Mouse (Mus musculus): ENCODE data around the gene Gpr135. TPM values are rescaled to one million over a fixed set of nuclear protein-coding genes. Genes with fewer than 3 reads are reported as not detected.

Gpr135 gene
- polyA plus RNA-seq, 1 experiment from 2014 or later, result 0.95 TPM

- DNase-seq (ENCODE audit: low spot score), result no peak
- no peak overlapping the region for H3K27ac ChIP-seq (ENCODE audit: low read depth)
- no peak for ATAC-seq (replicated peaks; ENCODE audit: low FRiP score, low TSS enrichment, low read depth)
- no peaks in the 10 kb centered on the region for H3K9me3 ChIP-seq (ENCODE audit: control insufficient read depth, low read length)
- H3K4me2 ChIP-seq (ENCODE audit: low read length), result no peak overlapping the region
- whole genome bisulfite sequencing, result 21% methylated on average over 5 of the region's 5 CpGs
- no peak overlapping the region for H3K4me3 ChIP-seq (ENCODE audit: low read depth, low read length)
- H3K36me3 ChIP-seq (ENCODE audit: control insufficient read depth, insufficient read depth, low read length), result no peaks in the 10 kb centered on the region
- H3K9ac ChIP-seq (ENCODE audit: low read length), result no peak overlapping the region
- H3K27me3 ChIP-seq (replicated peaks; ENCODE audit: control insufficient read depth, insufficient read depth, low read length), result no peaks in the 10 kb centered on the region
- H3K4me1 ChIP-seq (replicated peaks; ENCODE audit: control insufficient read depth, insufficient read depth, low read length), result 0 out of 2 replicates have a peak, but pooled peaks cover 3% of the 10 kb centered on the region
Measured at GRCm38 (mm10) chr12:72021543-72021942, 49.4 kb downstream of the Gpr135 start.

GRCm38 (mm10) chr12:72020285-72020684 lies 50.6 kb downstream of the Gpr135 start:
- Histone ChIP-seq H3K4me2 (ENCODE audit: low read length) (no peak overlapping the region), H3K9me3 (ENCODE audit: control insufficient read depth, low read length) (no peaks in the 10 kb centered on the region), H3K27me3 (replicated peaks; ENCODE audit: control insufficient read depth, insufficient read depth, low read length) (no peaks in the 10 kb centered on the region), H3K27ac (ENCODE audit: low read depth) (no peak overlapping the region), H3K4me1 (replicated peaks; ENCODE audit: control insufficient read depth, insufficient read depth, low read length) (0 out of 2 replicates have a peak, but pooled peaks cover 3% of the 10 kb centered on the region), H3K4me3 (ENCODE audit: low read depth, low read length) (no peak overlapping the region), H3K36me3 (ENCODE audit: control insufficient read depth, insufficient read depth, low read length) (no peaks in the 10 kb centered on the region), H3K9ac (ENCODE audit: low read length) (no peak overlapping the region)
- DNase-seq (ENCODE audit: low spot score) (no peak), ATAC-seq (replicated peaks; ENCODE audit: low FRiP score, low TSS enrichment, low read depth) (no peak)
- WGBS, result 80% methylated on average over 4 of the region's 4 CpGs

Other genes starting within 250 kb of the Gpr135 start
- gene Daam1, start 240.0 kb downstream of the Gpr135 start, polyA plus RNA-seq (2014; fragmentation: Nextera tagmentation; extraction: Ambion mirVana), result 15.6 and 16.1 TPM in 2 replicates
- 18.4 and 19.1 TPM in 2 replicates for gene L3hypdh, start 14.3 kb upstream of the Gpr135 start, polyA plus RNA-seq (2014; fragmentation: Nextera tagmentation; extraction: Ambion mirVana)
- gene Jkamp, start 14.5 kb upstream of the Gpr135 start, polyA plus RNA-seq (2014; fragmentation: Nextera tagmentation; extraction: Ambion mirVana), result 53.2 and 55.2 TPM in 2 replicates
- gene Ccdc175, start 113.9 kb upstream of the Gpr135 start, polyA plus RNA-seq (2014; fragmentation: Nextera tagmentation; extraction: Ambion mirVana), result not detected in 2 replicates